Mouse (Mus musculus): ENCODE results near the gene Dact3.

DNA sequence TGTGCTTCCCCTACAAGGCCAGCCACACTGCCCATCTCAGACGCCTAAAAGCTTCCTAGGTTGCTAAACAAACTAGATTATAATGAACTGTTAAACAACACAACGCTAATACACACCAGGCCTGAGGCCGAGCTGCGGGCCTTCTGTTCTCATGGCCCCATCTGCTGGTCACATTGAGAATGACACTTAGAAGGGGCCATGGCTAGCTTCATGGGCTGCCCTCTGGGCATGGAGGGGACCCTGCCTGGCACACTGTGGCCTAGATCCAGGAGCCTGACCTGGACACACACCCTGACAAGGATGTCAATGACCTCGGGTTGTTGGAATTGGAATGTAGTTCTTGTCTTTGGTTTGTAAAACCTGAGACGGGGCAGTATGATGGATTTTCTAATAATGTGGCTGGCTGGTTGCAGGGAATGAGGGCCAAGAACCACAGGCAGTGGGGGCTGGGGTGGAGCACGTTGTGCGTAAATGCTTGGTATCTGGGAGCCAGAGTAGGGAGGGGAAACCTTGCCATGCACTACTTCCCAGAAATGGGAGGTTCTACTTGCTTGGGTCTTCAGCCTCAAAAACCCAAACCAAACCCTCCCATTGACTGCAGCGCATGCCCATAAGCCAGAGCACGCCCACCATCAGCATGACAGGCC, 38.8 kb downstream of the Dact3 start:
- peak; percentile 92 for TF ChIP-seq CTCF (IDR thresholded peaks at IDR 0.05; ENCODE audit: extremely low read depth, insufficient read depth, insufficient read length, insufficient replicate concordance)
- no peak for TF ChIP-seq POLR2A (IDR thresholded peaks at IDR 0.05; ENCODE audit: low read depth, low read length)

Data from spleen, adult 2 months (tissue).